8 mouse cellular contexts compared by ENCODE assay signal in genomic region chr3:135689773-135690567, GRCm38 (mm10). TPM values are rescaled to one million over a fixed set of nuclear protein-coding genes. Genes with fewer than 3 reads are reported as not detected.
DNase-seq lines count a peak whose midpoint lies in the region; ATAC-seq and TF ChIP-seq lines count a peak whose summit lies in the region.

No protein-coding gene starts in this region.

- 40% methylated on average over 10 of the region's 10 CpGs for WGBS in kidney, embryonic 15.5 days
- WGBS in bone marrow, adult 2 months: 19% methylated on average over 10 of the region's 10 CpGs
- 61% methylated on average over 10 of the region's 10 CpGs for WGBS in hindbrain, embryonic 12.5 days
- 57% methylated on average over 10 of the region's 10 CpGs for WGBS in midbrain, embryonic 13.5 days

- peak overlapping the region; percentile 95 for H3K9ac ChIP-seq in kidney, embryonic 15.5 days
- H3K9ac ChIP-seq in hindbrain, embryonic 12.5 days: peak overlapping the region; percentile 94
- H3K9ac ChIP-seq in midbrain, embryonic 13.5 days (replicated peaks): peak overlapping the region; percentile 90

- H3K4me1 ChIP-seq in kidney, embryonic 15.5 days: peaks cover 39% of the 10 kb centered on the region
- H3K4me1 ChIP-seq in bone marrow, adult 2 months (ENCODE audit: control insufficient read depth, insufficient read depth, low read length): peaks cover 2% of the 10 kb centered on the region
- H3K4me1 ChIP-seq in hindbrain, embryonic 12.5 days: peaks cover 26% of the 10 kb centered on the region
- peaks cover 32% of the 10 kb centered on the region for H3K4me1 ChIP-seq in midbrain, embryonic 13.5 days (replicated peaks)

- peak overlapping the region; percentile 87 for H3K4me3 ChIP-seq in kidney, embryonic 15.5 days (replicated peaks)
- peak overlapping the region; percentile 60 for H3K4me3 ChIP-seq in bone marrow, adult 2 months (replicated peaks; ENCODE audit: control insufficient read depth, low read depth, low read length)
- H3K4me3 ChIP-seq in hindbrain, embryonic 12.5 days: peak overlapping the region; percentile 79
- peak overlapping the region; percentile 83 for H3K4me3 ChIP-seq in midbrain, embryonic 13.5 days (replicated peaks)

- H3K36me3 ChIP-seq in kidney, embryonic 15.5 days: 0 out of 2 replicates have a peak, but pooled peaks cover 3% of the 10 kb centered on the region
- no peaks in the 10 kb centered on the region for H3K36me3 ChIP-seq in hindbrain, embryonic 12.5 days
- no peaks in the 10 kb centered on the region for H3K36me3 ChIP-seq in midbrain, embryonic 13.5 days

- intact Hi-C loops in left cerebral cortex, postnatal 14 days (cut with DNase I): no loop called here

- no peak for DNase-seq in kidney, postnatal 4 days
- no peak for DNase-seq in right cerebral cortex, postnatal 36 days (ENCODE audit: low spot score in 2 of 2)
- no peak for DNase-seq in gastrocnemius, postnatal 25 days
- no peak for DNase-seq in left cerebral cortex, postnatal 14 days (ENCODE audit: low spot score in 2 of 2)

- H3K27ac ChIP-seq in kidney, embryonic 15.5 days: peak overlapping the region; percentile 95; the same call in 1 of the 2 replicates
- peak overlapping the region; percentile 92 for H3K27ac ChIP-seq in bone marrow, adult 2 months (ENCODE audit: control insufficient read depth, insufficient read depth, low read depth, low read length, poor library complexity)
- H3K27ac ChIP-seq in hindbrain, embryonic 12.5 days: no peak overlapping the region
- H3K27ac ChIP-seq in midbrain, embryonic 13.5 days: no peak overlapping the region

- peak overlapping the region; percentile 93 for H3K4me2 ChIP-seq in kidney, embryonic 15.5 days
- H3K4me2 ChIP-seq in hindbrain, embryonic 12.5 days (replicated peaks): peak overlapping the region; percentile 74
- peak overlapping the region; percentile 79 for H3K4me2 ChIP-seq in midbrain, embryonic 13.5 days (replicated peaks)

- H3K27me3 ChIP-seq in kidney, embryonic 15.5 days: peaks cover 11% of the 10 kb centered on the region; the same call in 1 of the 2 replicates
- no peaks in the 10 kb centered on the region for H3K27me3 ChIP-seq in hindbrain, embryonic 12.5 days
- H3K27me3 ChIP-seq in midbrain, embryonic 13.5 days: peaks cover 7% of the 10 kb centered on the region

- no peak for ATAC-seq in kidney, embryonic 15.5 days (replicated peaks; ENCODE audit: low FRiP score)
- ATAC-seq in hindbrain, embryonic 12.5 days (ENCODE audit: low FRiP score): no peak
- no peak for ATAC-seq in midbrain, embryonic 13.5 days

- no peak for TF ChIP-seq CTCF in bone marrow, adult 2 months (IDR thresholded peaks at IDR 0.05; ENCODE audit: control insufficient read depth, insufficient read depth, low read length)

- no peak for TF ChIP-seq POLR2A in bone marrow, adult 2 months (IDR thresholded peaks at IDR 0.05; ENCODE audit: borderline replicate concordance, control insufficient read depth, low read depth, low read length)

- H3K9me3 ChIP-seq in kidney, embryonic 15.5 days (replicated peaks): no peaks in the 10 kb centered on the region
- H3K9me3 ChIP-seq in hindbrain, embryonic 12.5 days (replicated peaks): no peaks in the 10 kb centered on the region
- 0 out of 2 replicates have a peak, but pooled peaks cover 8% of the 10 kb centered on the region for H3K9me3 ChIP-seq in midbrain, embryonic 13.5 days

RNA-seq across cellular contexts. Expression of gene Nfkb1, which starts 1.4 kb away (rescaled TPM):
- 16.7 and 18.5 TPM in 2 replicates for polyA plus RNA-seq in kidney, embryonic 15.5 days (2015; fragmentation: Nextera tagmentation; extraction: Ambion mirVana)
- 20.4 and 34.6 TPM in 2 replicates for polyA plus RNA-seq in bone marrow, adult 2 months (2011; ENCODE audit: insufficient read depth, insufficient read length, low replicate concordance, missing spikeins)
- 11.1 and 11.6 TPM in 2 replicates for polyA plus RNA-seq in hindbrain, embryonic 12.5 days (2016; fragmentation: Nextera tagmentation; extraction: Ambion mirVana)
- 6.8 and 7.2 TPM in 2 replicates for polyA plus RNA-seq in midbrain, embryonic 13.5 days (2015; fragmentation: Nextera tagmentation; extraction: Ambion mirVana)
- total RNA-seq in gastrocnemius, postnatal 25 days (2021): 10 to 100 TPM; 18.2 to 18.8 TPM
- 10 to 100 TPM; 17.2 to 18.1 TPM for total RNA-seq in left cerebral cortex, postnatal 14 days (2021)

Comparison
In these comparisons a context has a peak if more than half of its experiments do, and no peak if none do; other contexts are left out.
1. H3K27ac ChIP-seq: peak in kidney, embryonic 15.5 days (single experiment) and bone marrow, adult 2 months (single experiment); none in hindbrain, embryonic 12.5 days (single experiment) and midbrain, embryonic 13.5 days (single experiment).
2. Peak in every context shown above with its lines, with median percentiles within 50 percentile points of each other: H3K4me2 ChIP-seq, H3K4me3 ChIP-seq and H3K9ac ChIP-seq.